Mouse (Mus musculus) testis, postnatal 14 days (tissue): Measurements from ENCODE around the gene Pigw.
A peak's percentile ranks its signal among the peaks of the same experiment; 100 is the strongest.

Experiments
- DNase-seq: peaks from one replicate; pipeline ENCODE4 v3.0.0; 2021; ENCODE audit warnings: low spot score

Pigw gene

GRCm38 (mm10) chr11:84879772-84880464, at the start of gene Pigw, which contains the start of gene Myo19:
Pigw (minus strand) TSS chr11:84880285.
Myo19 (plus strand) TSS chr11:84880148.
- peak; percentile 86 for DNase-seq

- DNase-seq: no peak
These were observed 40.9 kb upstream of the Pigw start for GRCm38 (mm10) chr11:84920981-84921380.

GRCm38 (mm10) chr11:84919951-84920350, 39.9 kb upstream of the Pigw start:
- DNase-seq: no peak

- no peak for DNase-seq
These were observed 39.2 kb upstream of the Pigw start for GRCm38 (mm10) chr11:84919276-84919675.

- peak; percentile 84 for DNase-seq
These were observed 38.3 kb upstream of the Pigw start for GRCm38 (mm10) chr11:84918425-84918824.

GRCm38 (mm10) chr11:84916703-84917300, 36.7 kb upstream of the Pigw start:
- DNase-seq: no peak

- peak; percentile 89 for DNase-seq
These were observed 36.1 kb upstream of the Pigw start, which contains the start of gene Znhit3 for GRCm38 (mm10) chr11:84916053-84916702. Znhit3 (minus strand) TSS chr11:84916366.

GRCm38 (mm10) chr11:84914673-84915072, 34.6 kb upstream of the Pigw start:
- DNase-seq: no peak

- DNase-seq: no peak
These were observed 30.3 kb upstream of the Pigw start for GRCm38 (mm10) chr11:84910411-84910810.

GRCm38 (mm10) chr11:84908480-84908879, 28.4 kb upstream of the Pigw start:
- DNase-seq: no peak

- DNase-seq: no peak
These were observed 27.0 kb upstream of the Pigw start for GRCm38 (mm10) chr11:84907081-84907480.

GRCm38 (mm10) chr11:84904597-84905144, 24.6 kb upstream of the Pigw start:
- no peak for DNase-seq

- peak; percentile 3 for DNase-seq
These were observed 13.0 kb upstream of the Pigw start for GRCm38 (mm10) chr11:84893113-84893512.

- DNase-seq: peak; percentile 3
These were observed 11.6 kb upstream of the Pigw start for GRCm38 (mm10) chr11:84891705-84892104.

GRCm38 (mm10) chr11:84889492-84889891, 9.4 kb upstream of the Pigw start:
- DNase-seq: no peak

GRCm38 (mm10) chr11:84888025-84888424, 7.9 kb upstream of the Pigw start:
- no peak for DNase-seq

GRCm38 (mm10) chr11:84886767-84887511, 6.9 kb upstream of the Pigw start:
- no peak for DNase-seq

- no peak for DNase-seq
These were observed 6.2 kb upstream of the Pigw start for GRCm38 (mm10) chr11:84886236-84886635.

- DNase-seq: no peak
These were observed 5.2 kb upstream of the Pigw start for GRCm38 (mm10) chr11:84885238-84885637.

GRCm38 (mm10) chr11:84882346-84882745, 2.3 kb upstream of the Pigw start:
- DNase-seq: peak; percentile 4

- DNase-seq: no peak
These were observed 886 bp upstream of the Pigw start for GRCm38 (mm10) chr11:84880971-84881370.

GRCm38 (mm10) chr11:84880465-84880961, 428 bp upstream of the Pigw start:
- DNase-seq: peak; percentile 54
